Mouse (Mus musculus) cortical plate, adult 2 months (tissue): ENCODE measurements around the gene Pgm3.
"Not testable (repeated sequence)": the region's sequence is repeated elsewhere in the genome, so short reads cannot be mapped to it uniquely, and the experiment has no call there.

Experiments used
- CTCF ChIP-seq: fragments of 200-500 bp; IDR thresholded peaks from 2 replicates; pipeline ENCODE4 v1.5.1; 2011; ENCODE audit warnings: mild to moderate bottlenecking, control low read depth, low read length; ENCODE audit not compliant: insufficient read depth; ENCODE audit errors: extremely low read depth
- POLR2A ChIP-seq: fragments of 200-500 bp; IDR thresholded peaks from 2 replicates; pipeline ENCODE4 v1.6.1; 2011; ENCODE audit warnings: mild to moderate bottlenecking, low read length, control low read depth; ENCODE audit not compliant: insufficient read depth; ENCODE audit errors: extremely low read depth

- not testable (repeated sequence) for TF ChIP-seq CTCF, POLR2A
Measured at GRCm38 (mm10) chr9:86594357-86594767, 22.7 kb upstream of the Pgm3 start.
